In genomic region chr8:100038931-100039330, GRCm38 (mm10) we compare ENCODE assay signal across 22 mouse cellular contexts.
DNase-seq lines count a peak whose midpoint lies in the region; TF ChIP-seq lines count a peak whose summit lies in the region.
"Had no signal": no experiment of that assay in that cellular context is flagged by ENCODE, and none has a peak within 500 bp of the region (broad histone marks: within the 10 kb centered on the region; RNA-seq: fewer than 3 reads in every experiment).

No protein-coding gene starts in this region.

- no peak for TF ChIP-seq POLR2A in kidney, adult 2 months (IDR thresholded peaks at IDR 0.05; ENCODE audit: low read depth, low read length)

- 66% methylated on average over 5 of the region's 5 CpGs for WGBS in kidney, adult 2 months

- DNase-seq in layer of hippocampus, adult 2 months (ENCODE audit: low spot score in 2 of 2), result peak; percentile 4 to 25
- no peak for DNase-seq in layer of hippocampus, postnatal 36 days
- DNase-seq in right cerebral cortex, adult 18-20 months, result peak; percentile 56
- no peak for DNase-seq in right cerebral cortex, postnatal 25 days
- peak; percentile 14 to 36 for DNase-seq in left cerebral cortex, adult 2 months (ENCODE audit: extremely low spot score in 1 of 2, low spot score in 2 of 2)
- no peak for DNase-seq in kidney, adult 2 months
- DNase-seq in T-cell, adult 2 months (ENCODE audit: low spot score), result no peak
- DNase-seq: adrenal gland, postnatal 25 days; cerebellum, adult 11-12 months; cerebellum, postnatal 25 days; forebrain, postnatal 0 days; kidney, postnatal 4 days; thymus, postnatal 36 days had no signal

- intact Hi-C loops in left cerebral cortex, adult 2 months (cut with DNase I), result no loop called here

- no peaks in the 10 kb centered on the region for H3K36me3 ChIP-seq in kidney, adult 2 months (ENCODE audit: control insufficient read depth, insufficient read depth, low read length)
- H3K36me3 ChIP-seq: embryonic facial prominence, embryonic 15.5 days; G1E; heart, embryonic 13.5 days; kidney, embryonic 15.5 days; limb, embryonic 12.5 days; midbrain, embryonic 15.5 days had no signal

- no peak overlapping the region for H3K27ac ChIP-seq in layer of hippocampus, adult 2 months
- H3K27ac ChIP-seq in left cerebral cortex, adult 2 months, result peak overlapping the region; percentile 59; the same call in 1 of the 2 replicates
- H3K27ac ChIP-seq in kidney, adult 2 months (ENCODE audit: insufficient read depth, low read depth, low read length), result no peak overlapping the region
- H3K27ac ChIP-seq: embryonic facial prominence, embryonic 15.5 days; heart, embryonic 13.5 days; hindbrain, embryonic 14.5 days; kidney, embryonic 15.5 days; limb, embryonic 12.5 days; liver, embryonic 14.5 days; midbrain, embryonic 15.5 days had no signal

- H3K4me3 ChIP-seq in layer of hippocampus, adult 2 months, result no peak overlapping the region
- H3K4me3 ChIP-seq in left cerebral cortex, adult 2 months, result no peak overlapping the region
- no peak overlapping the region for H3K4me3 ChIP-seq in kidney, adult 2 months (ENCODE audit: insufficient read depth, low read depth, low read length)
- H3K4me3 ChIP-seq: embryonic facial prominence, embryonic 15.5 days; heart, embryonic 13.5 days; kidney, embryonic 15.5 days; limb, embryonic 12.5 days; midbrain, embryonic 15.5 days; myocyte had no signal

- no peak for TF ChIP-seq CTCF in layer of hippocampus, adult 2 months (conservative IDR thresholded peaks at IDR 0.05)
- no peak for TF ChIP-seq CTCF in left cerebral cortex, adult 2 months (IDR thresholded peaks at IDR 0.05)
- no peak for TF ChIP-seq CTCF in kidney, adult 2 months (conservative IDR thresholded peaks at IDR 0.05; ENCODE audit: insufficient read depth, insufficient read length, low read depth, low read length)

- H3K27me3 ChIP-seq in kidney, adult 2 months (replicated peaks; ENCODE audit: control insufficient read depth, insufficient read depth, low read length), result no peaks in the 10 kb centered on the region
- H3K27me3 ChIP-seq: embryonic facial prominence, embryonic 15.5 days; heart, embryonic 13.5 days; kidney, embryonic 15.5 days; limb, embryonic 12.5 days; midbrain, embryonic 15.5 days had no signal

- H3K4me1 ChIP-seq in kidney, adult 2 months (ENCODE audit: control insufficient read depth, insufficient read depth, low read length), result no peaks in the 10 kb centered on the region
- H3K4me1 ChIP-seq: embryonic facial prominence, embryonic 15.5 days; heart, embryonic 13.5 days; kidney, embryonic 15.5 days; limb, embryonic 12.5 days; midbrain, embryonic 15.5 days had no signal

Comparison
In these comparisons a context has a peak if more than half of its experiments do, and no peak if none do; other contexts are left out.
1. DNase-seq: peak in layer of hippocampus, adult 2 months (2 of 2), right cerebral cortex, adult 18-20 months (single experiment) and left cerebral cortex, adult 2 months (2 of 2); none in layer of hippocampus, postnatal 36 days (0 of 2), right cerebral cortex, postnatal 25 days (single experiment), kidney, adult 2 months (single experiment) and T-cell, adult 2 months (single experiment).